Mouse (Mus musculus): ENCODE data around the gene Lrrc4c. TPM values are rescaled to one million over a fixed set of nuclear protein-coding genes. Genes with fewer than 3 reads are reported as not detected.

Gene Lrrc4c
- polyA plus RNA-seq, 1 experiment from 2014 or later: 4.9 TPM

DNA sequence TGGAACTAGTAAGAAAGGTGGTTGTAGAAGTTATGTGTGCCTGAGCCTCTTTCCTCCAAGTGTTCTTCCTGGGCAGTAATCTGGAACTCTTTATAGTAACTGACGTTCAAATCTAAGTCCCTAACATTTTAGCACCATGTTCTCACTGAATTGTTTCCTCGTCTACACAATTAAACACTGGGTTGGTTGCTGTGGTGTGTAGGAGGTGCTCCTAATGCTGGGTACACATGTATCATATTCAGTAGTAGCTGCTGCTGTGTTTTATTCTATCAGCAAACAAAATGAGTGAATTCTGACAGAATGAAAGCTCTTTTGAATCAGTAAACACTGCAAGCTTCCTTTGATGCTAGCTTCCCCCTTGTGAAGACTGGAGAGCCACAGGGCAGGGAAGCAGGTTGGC lies 1246.5 kb downstream of the Lrrc4c start:
- whole genome bisulfite sequencing: 62% methylated on average over 2 of the region's 2 CpGs
- H3K27me3 ChIP-seq (ENCODE audit: control insufficient read depth, insufficient read depth, low read length): no peaks in the 10 kb centered on the region

DNA sequence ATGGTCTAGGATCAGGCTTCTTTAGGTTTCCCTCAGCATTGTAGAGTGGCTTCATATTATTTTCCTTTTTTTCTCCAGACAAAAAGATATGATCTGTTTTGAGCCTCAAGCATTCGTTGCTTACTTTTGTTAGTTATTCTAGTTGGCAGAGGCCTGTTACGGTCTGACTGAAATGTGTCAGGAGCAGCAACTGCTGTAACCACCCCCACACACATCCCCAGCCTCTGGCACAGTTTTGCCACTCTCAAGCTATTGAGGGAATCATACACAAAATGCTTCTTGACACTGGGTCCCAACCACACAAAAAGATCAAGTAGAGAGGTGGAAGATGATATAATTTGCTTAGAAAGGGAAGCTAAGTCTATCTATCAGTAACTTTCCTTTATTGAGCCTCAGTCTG lies 1251.0 kb downstream of the Lrrc4c start:
- no peaks in the 10 kb centered on the region for H3K27me3 ChIP-seq (ENCODE audit: control insufficient read depth, insufficient read depth, low read length)
- ATAC-seq (ENCODE audit: low FRiP score) (no peak), DNase-seq (ENCODE audit: low spot score) (no peak)

More for the DNA sequence above, 1246.5 kb downstream of the Lrrc4c start:
- DNase-seq (ENCODE audit: low spot score) (no peak), ATAC-seq (ENCODE audit: low FRiP score) (no peak)
- Histone ChIP-seq H3K4me1 (replicated peaks; ENCODE audit: control insufficient read depth, insufficient read depth, low read length) (no peaks in the 10 kb centered on the region), H3K9ac (ENCODE audit: low read depth, low read length) (no peak overlapping the region), H3K4me3 (ENCODE audit: low read depth, low read length) (no peak overlapping the region), H3K27ac (ENCODE audit: low read depth, low read length) (no peak overlapping the region), H3K4me2 (replicated peaks; ENCODE audit: low read depth, low read length) (no peak overlapping the region), H3K36me3 (ENCODE audit: control insufficient read depth, insufficient read depth, low read length) (no peaks in the 10 kb centered on the region), H3K9me3 (ENCODE audit: control insufficient read depth, low read length) (no peaks in the 10 kb centered on the region)

DNA sequence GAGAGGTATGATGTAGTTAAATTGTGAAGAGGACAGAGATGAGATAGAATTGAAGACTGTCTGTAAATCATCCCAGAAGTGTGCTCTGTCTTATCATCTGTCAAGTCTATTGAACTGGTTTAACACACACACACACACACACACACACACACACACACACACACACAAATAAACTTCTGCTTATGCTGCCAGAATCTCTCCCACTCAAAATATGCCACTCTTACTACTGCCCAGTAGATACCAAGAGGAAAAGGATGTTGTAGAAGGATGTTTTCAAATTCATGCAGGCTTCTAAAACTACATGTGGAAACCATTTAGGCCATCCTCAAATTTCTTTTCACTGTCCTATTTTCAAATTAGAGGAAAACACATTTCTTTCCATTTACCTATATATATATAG lies 1257.0 kb downstream of the Lrrc4c start:
- no peak overlapping the region for H3K27ac ChIP-seq (ENCODE audit: low read depth, low read length)
- H3K4me3 ChIP-seq (ENCODE audit: low read depth, low read length): no peak overlapping the region
- ATAC-seq (ENCODE audit: low FRiP score) (no peak), DNase-seq (ENCODE audit: low spot score) (no peak)
- no peaks in the 10 kb centered on the region for H3K9me3 ChIP-seq (ENCODE audit: control insufficient read depth, low read length)
- no peak overlapping the region for H3K9ac ChIP-seq (ENCODE audit: low read depth, low read length)
- no peaks in the 10 kb centered on the region for H3K36me3 ChIP-seq (ENCODE audit: control insufficient read depth, insufficient read depth, low read length)
- H3K4me2 ChIP-seq (replicated peaks; ENCODE audit: low read depth, low read length): no peak overlapping the region
- H3K4me1 ChIP-seq (replicated peaks; ENCODE audit: control insufficient read depth, insufficient read depth, low read length): no peaks in the 10 kb centered on the region
- H3K27me3 ChIP-seq (ENCODE audit: control insufficient read depth, insufficient read depth, low read length): no peaks in the 10 kb centered on the region

More for the DNA sequence above, 1251.0 kb downstream of the Lrrc4c start:
- Histone ChIP-seq H3K4me1 (replicated peaks; ENCODE audit: control insufficient read depth, insufficient read depth, low read length) (no peaks in the 10 kb centered on the region), H3K4me2 (replicated peaks; ENCODE audit: low read depth, low read length) (no peak overlapping the region), H3K27ac (ENCODE audit: low read depth, low read length) (no peak overlapping the region), H3K9me3 (ENCODE audit: control insufficient read depth, low read length) (no peaks in the 10 kb centered on the region), H3K9ac (ENCODE audit: low read depth, low read length) (no peak overlapping the region), H3K4me3 (ENCODE audit: low read depth, low read length) (no peak overlapping the region), H3K36me3 (ENCODE audit: control insufficient read depth, insufficient read depth, low read length) (no peaks in the 10 kb centered on the region)
- 89% methylated on average over 2 of the region's 2 CpGs for WGBS

DNA sequence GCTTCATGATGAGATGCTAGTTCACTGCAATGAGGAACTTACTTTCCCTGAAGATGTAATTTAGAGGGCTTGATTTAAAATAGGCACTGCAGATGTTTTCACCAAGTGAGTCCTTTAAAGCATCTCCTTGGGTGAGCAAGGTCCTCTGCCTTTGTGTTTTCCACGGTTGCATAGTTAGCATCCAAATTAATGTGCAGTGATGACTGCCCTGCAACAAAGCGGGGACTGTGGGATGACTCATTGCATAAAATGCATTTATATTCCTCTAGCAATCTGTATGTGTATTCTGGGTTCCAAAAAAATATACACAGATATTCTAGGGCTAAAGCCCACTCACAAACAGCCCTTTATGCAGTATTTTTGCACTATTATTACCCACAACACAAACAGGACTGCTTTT lies 1263.2 kb downstream of the Lrrc4c start:
- Histone ChIP-seq H3K27ac (ENCODE audit: low read depth, low read length) (no peak overlapping the region), H3K27me3 (ENCODE audit: control insufficient read depth, insufficient read depth, low read length) (no peaks in the 10 kb centered on the region), H3K36me3 (ENCODE audit: control insufficient read depth, insufficient read depth, low read length) (no peaks in the 10 kb centered on the region), H3K4me2 (replicated peaks; ENCODE audit: low read depth, low read length) (no peak overlapping the region), H3K4me3 (ENCODE audit: low read depth, low read length) (no peak overlapping the region), H3K4me1 (replicated peaks; ENCODE audit: control insufficient read depth, insufficient read depth, low read length) (no peaks in the 10 kb centered on the region), H3K9ac (ENCODE audit: low read depth, low read length) (no peak overlapping the region), H3K9me3 (ENCODE audit: control insufficient read depth, low read length) (no peaks in the 10 kb centered on the region)
- DNase-seq (ENCODE audit: low spot score): no peak
- no peak for ATAC-seq (ENCODE audit: low FRiP score)
- 57% methylated on average over 2 of the region's 2 CpGs for WGBS

DNA sequence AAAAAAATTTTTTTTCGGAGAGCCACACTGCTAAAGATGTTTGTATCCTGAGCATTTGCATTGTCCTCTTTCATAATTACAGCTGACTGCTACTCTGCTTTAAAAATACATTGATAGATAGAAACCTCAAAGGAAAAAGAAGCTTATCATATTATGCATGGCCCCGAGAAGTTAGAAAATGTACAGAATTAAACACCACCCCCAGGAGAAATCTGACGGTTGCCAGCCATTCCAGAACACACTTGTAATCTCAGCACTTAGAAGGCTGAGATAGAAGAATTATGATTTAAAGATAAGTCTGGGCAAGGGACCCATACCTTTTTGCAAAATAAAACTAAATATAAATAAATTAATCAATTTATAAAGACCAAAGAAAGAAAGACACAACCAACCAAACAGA lies 1268.4 kb downstream of the Lrrc4c start:
- no peak overlapping the region for H3K27ac ChIP-seq (ENCODE audit: low read depth, low read length)
- no peak overlapping the region for H3K4me3 ChIP-seq (ENCODE audit: low read depth, low read length)
- no peaks in the 10 kb centered on the region for H3K36me3 ChIP-seq (ENCODE audit: control insufficient read depth, insufficient read depth, low read length)
- H3K9ac ChIP-seq (ENCODE audit: low read depth, low read length): no peak overlapping the region
- H3K4me2 ChIP-seq (replicated peaks; ENCODE audit: low read depth, low read length): no peak overlapping the region
- no peaks in the 10 kb centered on the region for H3K4me1 ChIP-seq (replicated peaks; ENCODE audit: control insufficient read depth, insufficient read depth, low read length)
- 90% methylated on average over 3 of the region's 3 CpGs for WGBS
- H3K9me3 ChIP-seq (ENCODE audit: control insufficient read depth, low read length): no peaks in the 10 kb centered on the region
- no peaks in the 10 kb centered on the region for H3K27me3 ChIP-seq (ENCODE audit: control insufficient read depth, insufficient read depth, low read length)
- DNase-seq (ENCODE audit: low spot score) (no peak), ATAC-seq (ENCODE audit: low FRiP score) (no peak)

DNA sequence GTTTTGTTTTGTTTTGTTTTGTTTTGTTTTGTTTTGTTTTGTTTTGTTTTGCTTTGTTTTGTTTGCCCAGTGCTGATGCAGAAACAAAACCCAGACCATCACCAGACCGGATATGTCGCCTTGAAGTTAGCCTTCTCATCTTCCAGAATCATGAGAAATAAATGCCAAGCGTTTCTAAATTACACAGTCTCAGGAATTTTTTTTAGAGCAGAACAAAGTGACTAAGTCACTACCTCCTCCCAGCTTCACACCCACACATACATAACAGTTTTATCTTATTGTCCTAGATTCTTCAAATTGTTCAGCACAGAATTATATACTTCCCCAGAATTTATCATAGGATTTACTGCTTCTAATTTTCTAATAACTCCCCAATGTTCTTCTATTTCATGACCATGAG lies 1272.6 kb downstream of the Lrrc4c start:
- Histone ChIP-seq H3K27me3 (ENCODE audit: control insufficient read depth, insufficient read depth, low read length) (no peaks in the 10 kb centered on the region), H3K9me3 (ENCODE audit: control insufficient read depth, low read length) (no peaks in the 10 kb centered on the region), H3K27ac (ENCODE audit: low read depth, low read length) (no peak overlapping the region), H3K4me2 (replicated peaks; ENCODE audit: low read depth, low read length) (no peak overlapping the region), H3K9ac (ENCODE audit: low read depth, low read length) (no peak overlapping the region), H3K4me1 (replicated peaks; ENCODE audit: control insufficient read depth, insufficient read depth, low read length) (no peaks in the 10 kb centered on the region), H3K36me3 (ENCODE audit: control insufficient read depth, insufficient read depth, low read length) (no peaks in the 10 kb centered on the region), H3K4me3 (ENCODE audit: low read depth, low read length) (no peak overlapping the region)
- DNase-seq (ENCODE audit: low spot score): no peak
- WGBS: 93% methylated on average over 3 of the region's 3 CpGs
- ATAC-seq (ENCODE audit: low FRiP score): no peak

DNA sequence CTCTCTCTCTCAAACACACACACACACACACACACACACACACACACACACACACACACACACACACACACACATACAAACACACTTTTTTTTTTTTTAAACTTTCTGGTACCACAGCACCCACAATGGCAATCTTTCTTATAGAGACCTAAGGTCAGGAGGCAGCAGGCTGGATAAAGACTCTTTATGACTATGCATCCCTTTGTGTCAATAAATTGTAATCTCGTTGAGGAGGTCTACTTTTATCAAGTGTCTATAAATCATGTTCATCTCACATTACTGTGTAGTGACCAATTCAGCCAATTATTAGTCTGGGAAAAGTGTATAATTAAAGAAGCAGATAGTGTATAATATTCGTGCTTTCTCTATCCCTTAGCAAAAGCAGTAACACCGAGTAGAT lies 1286.2 kb downstream of the Lrrc4c start:
- H3K36me3 ChIP-seq (ENCODE audit: control insufficient read depth, insufficient read depth, low read length): no peaks in the 10 kb centered on the region
- H3K4me2 ChIP-seq (replicated peaks; ENCODE audit: low read depth, low read length): no peak overlapping the region
- H3K4me3 ChIP-seq (ENCODE audit: low read depth, low read length): no peak overlapping the region
- ATAC-seq (ENCODE audit: low FRiP score): no peak
- no peak overlapping the region for H3K27ac ChIP-seq (ENCODE audit: low read depth, low read length)
- H3K27me3 ChIP-seq (ENCODE audit: control insufficient read depth, insufficient read depth, low read length): no peaks in the 10 kb centered on the region
- WGBS: 63% methylated on average over 3 of the region's 3 CpGs
- H3K9ac ChIP-seq (ENCODE audit: low read depth, low read length): no peak overlapping the region
- no peak for DNase-seq (ENCODE audit: low spot score)
- no peaks in the 10 kb centered on the region for H3K9me3 ChIP-seq (ENCODE audit: control insufficient read depth, low read length)
- H3K4me1 ChIP-seq (replicated peaks; ENCODE audit: control insufficient read depth, insufficient read depth, low read length): no peaks in the 10 kb centered on the region

DNA sequence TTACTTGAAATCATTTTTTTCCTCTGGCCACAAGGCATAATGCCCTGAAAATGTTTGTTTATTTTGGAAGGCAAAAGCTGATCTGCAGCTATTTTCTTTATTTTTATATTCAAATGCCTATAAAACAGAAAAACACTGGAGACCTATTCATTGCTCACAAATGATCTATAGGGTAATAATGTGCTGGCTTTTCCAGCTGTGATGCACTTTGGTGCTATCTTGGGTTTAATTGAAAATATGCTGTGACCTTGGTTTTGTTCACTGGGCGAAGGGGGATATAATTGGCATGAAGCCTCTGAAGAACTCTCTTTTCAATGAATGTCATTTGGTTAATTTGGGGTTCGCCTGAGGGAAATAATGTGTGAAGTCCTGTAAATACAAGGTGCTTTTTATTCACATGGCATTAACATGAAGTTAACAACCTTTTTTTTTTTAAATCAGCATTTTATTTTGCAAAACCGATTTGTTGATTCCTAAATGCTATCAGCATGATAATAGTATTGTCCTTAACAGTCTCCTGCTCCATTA lies 1286.8 kb downstream of the Lrrc4c start:
- 36% methylated on average over 3 of the region's 3 CpGs for WGBS
- Histone ChIP-seq H3K27ac (ENCODE audit: low read depth, low read length) (no peak overlapping the region), H3K4me3 (ENCODE audit: low read depth, low read length) (no peak overlapping the region), H3K4me2 (replicated peaks; ENCODE audit: low read depth, low read length) (no peak overlapping the region), H3K9ac (ENCODE audit: low read depth, low read length) (no peak overlapping the region), H3K4me1 (replicated peaks; ENCODE audit: control insufficient read depth, insufficient read depth, low read length) (no peaks in the 10 kb centered on the region), H3K36me3 (ENCODE audit: control insufficient read depth, insufficient read depth, low read length) (no peaks in the 10 kb centered on the region), H3K9me3 (ENCODE audit: control insufficient read depth, low read length) (no peaks in the 10 kb centered on the region), H3K27me3 (ENCODE audit: control insufficient read depth, insufficient read depth, low read length) (no peaks in the 10 kb centered on the region)
- DNase-seq (ENCODE audit: low spot score) (peak; percentile 5), ATAC-seq (ENCODE audit: low FRiP score) (peak; percentile 60; the same call in 1 of the 2 replicates)

DNA sequence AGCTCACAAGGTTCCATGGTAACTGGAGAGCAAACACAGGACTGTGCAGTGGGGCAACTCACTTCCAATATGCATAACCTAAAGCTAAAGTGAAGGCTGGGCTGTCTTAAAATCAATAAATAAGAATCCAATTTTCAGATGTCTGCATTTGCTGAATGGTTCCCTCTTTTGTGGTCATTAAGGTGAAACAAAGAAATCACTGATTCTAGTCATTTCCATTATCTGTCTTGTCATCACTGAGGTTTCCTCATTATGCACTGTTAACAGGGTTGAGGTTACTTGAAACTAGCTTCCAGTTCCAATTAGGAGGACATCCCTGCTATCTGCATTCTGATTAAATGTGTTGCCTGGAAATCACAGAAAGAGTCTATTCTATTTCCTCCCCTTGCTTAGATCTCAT lies 1291.5 kb downstream of the Lrrc4c start:
- H3K4me1 ChIP-seq (replicated peaks; ENCODE audit: control insufficient read depth, insufficient read depth, low read length): no peaks in the 10 kb centered on the region
- ATAC-seq (ENCODE audit: low FRiP score): no peak

More for the DNA sequence above, 1291.5 kb downstream of the Lrrc4c start:
- no peak overlapping the region for H3K4me3 ChIP-seq (ENCODE audit: low read depth, low read length)
- H3K9me3 ChIP-seq (ENCODE audit: control insufficient read depth, low read length): no peaks in the 10 kb centered on the region
- no peak overlapping the region for H3K27ac ChIP-seq (ENCODE audit: low read depth, low read length)
- H3K36me3 ChIP-seq (ENCODE audit: control insufficient read depth, insufficient read depth, low read length): no peaks in the 10 kb centered on the region
- no peak overlapping the region for H3K9ac ChIP-seq (ENCODE audit: low read depth, low read length)
- DNase-seq (ENCODE audit: low spot score): no peak
- H3K4me2 ChIP-seq (replicated peaks; ENCODE audit: low read depth, low read length): no peak overlapping the region
- H3K27me3 ChIP-seq (ENCODE audit: control insufficient read depth, insufficient read depth, low read length): no peaks in the 10 kb centered on the region
